Mouse (Mus musculus) MEL (cell line): ENCODE measurements around the gene Serp2. TPM values are rescaled to one million over a fixed set of nuclear protein-coding genes. Genes with fewer than 3 reads are reported as not detected.

Source experiments
- DNase-seq: peaks from one replicate; pipeline ENCODE4 v3.0.0; 2011; ENCODE audit warnings: low read depth, low spot score
- H3K27ac ChIP-seq: 2 replicates; pipeline ENCODE4 v1.5.1; 2012; ENCODE audit warnings: low read depth, mild to moderate bottlenecking, control low read depth, low read length, moderate library complexity; ENCODE audit not compliant: control insufficient read depth
- H3K27me3 ChIP-seq, 2 experiments: fragments of 150-350 bp in 1 of 2; sonication (generic) in 1 of 2; 2 replicates each; pipeline ENCODE4 v1.6.1; 2012; ENCODE audit warnings: low read length in 2 of 2, mild to moderate bottlenecking in 2 of 2, improper control_type of control experiment in 1 of 2, moderate library complexity in 1 of 2; ENCODE audit not compliant: insufficient read depth in 2 of 2, control insufficient read depth in 1 of 2
- H3K36me3 ChIP-seq, 2 experiments: 2 replicates each; pipeline ENCODE4 v1.6.1; 2012 to 2014; ENCODE audit warnings: low read length in 2 of 2, improper control_type of control experiment in 1 of 2, inconsistent platforms in 1 of 2, mild to moderate bottlenecking in 1 of 2; ENCODE audit not compliant: insufficient read depth in 2 of 2, control insufficient read depth in 1 of 2
- H3K4me1 ChIP-seq, 2 experiments: fragments of 150-350 bp in 1 of 2; sonication (generic) in 1 of 2; 2 replicates each; pipeline ENCODE4 v1.6.1; 2012; ENCODE audit warnings: low read length in 2 of 2, improper control_type of control experiment in 1 of 2, mild to moderate bottlenecking in 1 of 2; ENCODE audit not compliant: insufficient read depth in 2 of 2, control insufficient read depth in 1 of 2
- H3K4me3 ChIP-seq, 2 experiments: fragments of 150-350 bp in 1 of 2; sonication (generic) in 1 of 2; 2 replicates each; pipeline ENCODE4 v1.5.1; 2012; ENCODE audit warnings: low read depth in 2 of 2, low read length in 2 of 2, mild to moderate bottlenecking in 2 of 2, moderate library complexity in 2 of 2, control low read depth in 1 of 2, improper control_type of control experiment in 1 of 2; ENCODE audit not compliant: control insufficient read depth in 1 of 2, insufficient read depth in 1 of 2
- H3K79me2 ChIP-seq: 2 replicates; pipeline ENCODE4 v1.6.1; 2012; ENCODE audit warnings: mild to moderate bottlenecking, low read length, moderate library complexity; ENCODE audit not compliant: control insufficient read depth, poor library complexity, insufficient read depth
- H3K9ac ChIP-seq: 2 replicates; pipeline ENCODE4 v1.6.1; 2012; ENCODE audit warnings: low read depth, mild to moderate bottlenecking, control low read depth, low read length, moderate library complexity; ENCODE audit not compliant: control insufficient read depth, poor library complexity, severe bottlenecking
- H3K9me3 ChIP-seq: fragments of 150-350 bp; sonication (generic); replicated peaks from 2 replicates; pipeline ENCODE4 v1.6.1; 2012; ENCODE audit warnings: mild to moderate bottlenecking, low read length, improper control_type of control experiment, moderate library complexity; ENCODE audit not compliant: insufficient read depth
- CTCF ChIP-seq, 3 experiments: IDR thresholded peaks in 2 of 3; conservative IDR thresholded peaks in 1 of 3; 2 replicates each; pipeline ENCODE4 v1.5.1; 2011 to 2012; ENCODE audit warnings: low read length in 3 of 3, low read depth in 2 of 3, mild to moderate bottlenecking in 2 of 3, improper control_type of control experiment in 1 of 3, inconsistent platforms in 1 of 3, mixed read lengths in 1 of 3, moderate library complexity in 1 of 3; ENCODE audit not compliant: control insufficient read depth in 1 of 3, insufficient read depth in 1 of 3, poor library complexity in 1 of 3, severe bottlenecking in 1 of 3
- E2F4 ChIP-seq: IDR thresholded peaks from 2 replicates; pipeline ENCODE4 v1.6.1; 2011; ENCODE audit warnings: low read depth, low read length, improper control_type of control experiment, borderline replicate concordance
- ELF1 ChIP-seq: IDR thresholded peaks from 2 replicates; pipeline ENCODE4 v1.6.1; 2014; ENCODE audit warnings: low read depth, mild to moderate bottlenecking, inconsistent platforms, low read length, improper control_type of control experiment, moderate library complexity
- GABPA ChIP-seq: IDR thresholded peaks from 2 replicates; pipeline ENCODE4 v1.6.1; 2012; ENCODE audit warnings: low read depth, mild to moderate bottlenecking, inconsistent platforms, low read length, improper control_type of control experiment, moderate library complexity
- KAT2A ChIP-seq: conservative IDR thresholded peaks from 2 replicates; pipeline ENCODE4 v1.6.1; 2012; ENCODE audit warnings: low read depth, low read length, improper control_type of control experiment, inconsistent platforms
- MAX ChIP-seq: IDR thresholded peaks from 2 replicates; pipeline ENCODE4 v1.6.1; 2011; ENCODE audit warnings: low read length, improper control_type of control experiment
- MAZ ChIP-seq: IDR thresholded peaks from 2 replicates; pipeline ENCODE4 v1.6.1; 2012; ENCODE audit warnings: low read depth, mild to moderate bottlenecking, inconsistent platforms, low read length, improper control_type of control experiment
- MYC ChIP-seq: IDR thresholded peaks from 2 replicates; pipeline ENCODE4 v1.6.1; 2011; ENCODE audit warnings: low read depth, mild to moderate bottlenecking, low read length, improper control_type of control experiment, moderate library complexity
- NRF1 ChIP-seq: IDR thresholded peaks from 2 replicates; pipeline ENCODE4 v1.6.1; 2014; ENCODE audit warnings: low read depth, mild to moderate bottlenecking, inconsistent platforms, low read length, improper control_type of control experiment, moderate library complexity; ENCODE audit not compliant: poor library complexity, insufficient read depth, severe bottlenecking
- SIN3A ChIP-seq: IDR thresholded peaks from 2 replicates; pipeline ENCODE4 v1.6.1; 2012; ENCODE audit warnings: low read length, improper control_type of control experiment, inconsistent platforms
- SMC3 ChIP-seq: IDR thresholded peaks from 2 replicates; pipeline ENCODE4 v1.6.1; 2011; ENCODE audit warnings: low read depth, low read length, improper control_type of control experiment
- TAL1 ChIP-seq: IDR thresholded peaks from 2 replicates; pipeline ENCODE4 v1.6.1; 2012; ENCODE audit warnings: mild to moderate bottlenecking, inconsistent platforms, low read length, moderate library complexity, mixed read lengths
- TBP ChIP-seq: IDR thresholded peaks from 2 replicates; pipeline ENCODE4 v1.8.0; 2011; ENCODE audit warnings: low read depth, low read length, improper control_type of control experiment
- TCF12 ChIP-seq: IDR thresholded peaks from 2 replicates; pipeline ENCODE4 v1.6.1; 2014; ENCODE audit warnings: low read depth, mild to moderate bottlenecking, inconsistent platforms, low read length, improper control_type of control experiment, moderate library complexity
- UBTF ChIP-seq: IDR thresholded peaks from 2 replicates; pipeline ENCODE4 v1.6.1; 2012; ENCODE audit warnings: low read depth, mild to moderate bottlenecking, inconsistent platforms, low read length, improper control_type of control experiment, moderate library complexity, borderline replicate concordance; ENCODE audit not compliant: insufficient read depth
- USF2 ChIP-seq, 2 experiments: IDR thresholded peaks; 2 replicates each; pipeline ENCODE4 v1.6.1; 2011 to 2012; ENCODE audit warnings: improper control_type of control experiment in 2 of 2, low read length in 2 of 2, borderline replicate concordance in 1 of 2, inconsistent platforms in 1 of 2, low read depth in 1 of 2, mild to moderate bottlenecking in 1 of 2; ENCODE audit not compliant: insufficient read depth in 1 of 2
- ZC3H11A ChIP-seq: IDR thresholded peaks from 2 replicates; pipeline ENCODE4 v1.6.1; 2012; ENCODE audit warnings: low read depth, mild to moderate bottlenecking, inconsistent platforms, low read length, improper control_type of control experiment
- ZKSCAN1 ChIP-seq: IDR thresholded peaks from 2 replicates; pipeline ENCODE4 v1.6.1; 2012; ENCODE audit warnings: low read depth, mild to moderate bottlenecking, inconsistent platforms, low read length, improper control_type of control experiment, moderate library complexity
- ZNF384 ChIP-seq: IDR thresholded peaks from 2 replicates; pipeline ENCODE4 v1.6.1; 2012; ENCODE audit warnings: low read depth, mild to moderate bottlenecking, inconsistent platforms, low read length, improper control_type of control experiment
- polyA plus RNA-seq, 2 experiments: library from polyadenylated mRNA; stranded (reverse) in 1 of 2; unstranded in 1 of 2; fragments of >175 nt in 1 of 2; fragments of >200 nt in 1 of 2; gene quantifications; 2 replicates each; pipeline versions ENCODE4 v1.2.1 to v1.2.4; 2012; ENCODE audit warnings: low replicate concordance in 2 of 2, low read depth in 1 of 2; ENCODE audit not compliant: insufficient read length in 2 of 2, insufficient read depth in 1 of 2, missing spikeins in 1 of 2
- total RNA-seq: library from RNA; depleted of rRNA; stranded (reverse); fragments of 300-350 nt; gene quantifications from 2 replicates; pipeline ENCODE4 v1.2.3, GENCODE M21; 2012

Gene Serp2
- total and polyA plus RNA-seq, 3 experiments: 0.42 to 0.56 TPM; not detected in 1

GRCm38 (mm10) chr14:76598518-76599216, 42.0 kb upstream of the Serp2 start (continued):
- TF ChIP-seq CTCF (IDR thresholded peaks at IDR 0.05 in 2 of 3, conservative IDR thresholded peaks at IDR 0.05 in 1 of 3; ENCODE audit: control insufficient read depth in 1 of 3, insufficient read depth in 1 of 3, low read depth in 2 of 3, low read length in 3 of 3, poor library complexity in 1 of 3, severe bottlenecking in 1 of 3): no peak
- TF ChIP-seq ZC3H11A: no peak

DNA sequence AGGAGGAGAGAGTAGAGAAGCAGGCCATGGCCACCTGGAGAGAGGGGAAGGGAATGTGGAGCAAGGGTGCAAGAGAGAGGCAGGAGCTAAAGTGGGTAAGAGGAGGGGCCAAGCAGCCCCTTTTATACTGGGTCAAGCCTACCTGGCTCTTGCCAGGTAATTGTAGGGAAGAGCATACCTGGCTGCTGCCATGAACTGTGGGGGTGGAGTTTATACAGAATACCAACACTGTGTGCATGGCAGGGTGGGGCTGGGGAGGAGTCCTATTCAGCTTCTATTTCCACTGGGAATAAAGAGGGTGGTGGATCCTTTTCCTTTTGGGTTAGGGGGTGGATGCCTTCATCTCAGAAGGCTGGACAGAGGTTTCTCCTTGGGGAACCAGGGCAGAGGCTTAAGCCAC, 41.1 kb upstream of the Serp2 start:
- no peak overlapping the region for H3K27ac ChIP-seq
- no peaks in the 10 kb centered on the region for H3K79me2 ChIP-seq
- H3K4me1 ChIP-seq: peaks cover 2 to 28% of the 10 kb centered on the region in 2 experiments
- no peaks in the 10 kb centered on the region for H3K27me3 ChIP-seq
- no peak overlapping the region; the same call in 1 of the 2 replicates for H3K9ac ChIP-seq
- no peak for DNase-seq
- peaks cover 0 to 13% of the 10 kb centered on the region in 2 experiments; a peak in 2 of 4 replicates for H3K36me3 ChIP-seq
- no peak overlapping the region; a peak in 1 of 4 replicates for H3K4me3 ChIP-seq
- H3K9me3 ChIP-seq: no peaks in the 10 kb centered on the region
- TF ChIP-seq MYC (no peak), NRF1 (no peak), MAX (no peak), SMC3 (no peak), UBTF (no peak), TCF12 (no peak), ZNF384 (no peak), E2F4 (no peak), TBP (no peak), USF2 (IDR thresholded peaks at IDR 0.05; ENCODE audit: borderline replicate concordance in 1 of 2, insufficient read depth in 1 of 2, low read depth in 1 of 2, low read length in 2 of 2) (no peak), GABPA (no peak), KAT2A (no peak), SIN3A (no peak), ELF1 (no peak), ZKSCAN1 (no peak), TAL1 (no peak), MAZ (no peak)
